Mouse (Mus musculus): ENCODE results near the gene Usp43. TPM values are rescaled to one million over a fixed set of nuclear protein-coding genes. Genes with fewer than 3 reads are reported as not detected.

Usp43 gene
- polyA plus RNA-seq, 1 experiment = 1.5 TPM

- no peak overlapping the region for H3K27ac ChIP-seq (ENCODE audit: control insufficient read depth, insufficient read depth, low read depth, low read length)
- H3K36me3 ChIP-seq (ENCODE audit: control insufficient read depth, insufficient read depth, low read length) = no peaks in the 10 kb centered on the region
- TF ChIP-seq CTCF (IDR thresholded peaks at IDR 0.05; ENCODE audit: control insufficient read depth, insufficient read depth, insufficient replicate concordance, low read depth, low read length) = peak; percentile 80; the same call in 1 of the 2 replicates
- TF ChIP-seq POLR2A (IDR thresholded peaks at IDR 0.05; ENCODE audit: control insufficient read depth, low read depth, low read length) = no peak
- no peak overlapping the region for H3K4me3 ChIP-seq (ENCODE audit: control insufficient read depth, low read depth, low read length)
- H3K4me1 ChIP-seq (ENCODE audit: control insufficient read depth, insufficient read depth, low read length) = peaks cover 4% of the 10 kb centered on the region
- H3K27me3 ChIP-seq (ENCODE audit: control insufficient read depth, insufficient read depth, low read length) = no peaks in the 10 kb centered on the region
These were observed 24.8 kb downstream of the Usp43 start for GRCm38 (mm10) chr11:67897064-67897560.

DNA sequence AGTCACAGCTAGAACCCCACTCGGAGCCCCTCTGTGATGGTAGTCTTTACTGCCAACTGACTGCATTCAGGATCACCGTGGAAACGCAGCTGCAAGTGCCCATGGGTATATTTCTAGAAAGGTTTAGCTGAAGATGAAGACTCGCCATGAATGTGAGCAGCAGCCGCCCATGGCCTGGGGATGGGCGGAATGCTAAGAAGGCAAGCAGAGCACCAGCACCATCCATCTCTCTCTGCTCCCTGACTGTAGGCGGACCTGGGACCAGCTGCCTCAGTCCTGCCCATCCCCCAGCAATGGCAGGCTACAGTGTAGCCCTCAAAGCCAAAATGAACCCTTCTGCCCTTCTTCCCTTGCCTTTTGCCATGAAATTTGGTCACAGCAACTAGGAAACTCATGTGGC is 26.3 kb downstream of the Usp43 start:
- Histone ChIP-seq H3K36me3 (ENCODE audit: control insufficient read depth, insufficient read depth, low read length) (no peaks in the 10 kb centered on the region), H3K4me1 (ENCODE audit: control insufficient read depth, insufficient read depth, low read length) (peaks cover 4% of the 10 kb centered on the region), H3K4me3 (ENCODE audit: control insufficient read depth, low read depth, low read length) (no peak overlapping the region), H3K27me3 (ENCODE audit: control insufficient read depth, insufficient read depth, low read length) (no peaks in the 10 kb centered on the region), H3K27ac (ENCODE audit: control insufficient read depth, insufficient read depth, low read depth, low read length) (no peak overlapping the region)
- TF ChIP-seq POLR2A (IDR thresholded peaks at IDR 0.05; ENCODE audit: control insufficient read depth, low read depth, low read length) (no peak), CTCF (IDR thresholded peaks at IDR 0.05; ENCODE audit: control insufficient read depth, insufficient read depth, insufficient replicate concordance, low read depth, low read length) (no peak)

DNA sequence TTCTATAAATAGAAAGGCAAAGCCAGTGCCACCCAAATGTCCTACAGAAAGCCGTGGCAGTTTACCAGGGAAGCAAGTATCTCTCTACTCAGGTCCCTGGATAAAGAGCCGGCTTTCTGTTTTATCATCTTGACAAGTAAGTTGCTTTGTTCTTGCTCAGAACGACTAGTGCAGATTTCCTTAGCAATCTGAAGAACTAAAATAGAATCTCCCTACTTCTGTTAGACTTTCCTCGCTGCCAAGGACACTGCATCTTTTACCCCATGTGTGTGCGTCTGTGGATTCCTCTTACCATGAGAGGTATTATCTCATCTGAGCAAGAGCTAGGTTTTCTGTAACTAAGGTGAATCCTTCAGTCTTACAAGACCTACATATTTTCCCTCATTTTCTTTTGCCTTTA is 33.4 kb downstream of the Usp43 start:
- Histone ChIP-seq H3K36me3 (ENCODE audit: control insufficient read depth, insufficient read depth, low read length) (no peaks in the 10 kb centered on the region), H3K4me3 (ENCODE audit: control insufficient read depth, low read depth, low read length) (no peak overlapping the region), H3K4me1 (ENCODE audit: control insufficient read depth, insufficient read depth, low read length) (no peaks in the 10 kb centered on the region), H3K27me3 (ENCODE audit: control insufficient read depth, insufficient read depth, low read length) (no peaks in the 10 kb centered on the region), H3K27ac (ENCODE audit: control insufficient read depth, insufficient read depth, low read depth, low read length) (no peak overlapping the region)
- TF ChIP-seq CTCF (IDR thresholded peaks at IDR 0.05; ENCODE audit: control insufficient read depth, insufficient read depth, insufficient replicate concordance, low read depth, low read length) (no peak), POLR2A (IDR thresholded peaks at IDR 0.05; ENCODE audit: control insufficient read depth, low read depth, low read length) (no peak)

GRCm38 (mm10) chr11:67885921-67886320 is 36.0 kb downstream of the Usp43 start:
- no peaks in the 10 kb centered on the region for H3K27me3 ChIP-seq (ENCODE audit: control insufficient read depth, insufficient read depth, low read length)
- TF ChIP-seq POLR2A (IDR thresholded peaks at IDR 0.05; ENCODE audit: control insufficient read depth, low read depth, low read length) (no peak), CTCF (IDR thresholded peaks at IDR 0.05; ENCODE audit: control insufficient read depth, insufficient read depth, insufficient replicate concordance, low read depth, low read length) (peak; percentile 43; the same call in 1 of the 2 replicates)

DNA sequence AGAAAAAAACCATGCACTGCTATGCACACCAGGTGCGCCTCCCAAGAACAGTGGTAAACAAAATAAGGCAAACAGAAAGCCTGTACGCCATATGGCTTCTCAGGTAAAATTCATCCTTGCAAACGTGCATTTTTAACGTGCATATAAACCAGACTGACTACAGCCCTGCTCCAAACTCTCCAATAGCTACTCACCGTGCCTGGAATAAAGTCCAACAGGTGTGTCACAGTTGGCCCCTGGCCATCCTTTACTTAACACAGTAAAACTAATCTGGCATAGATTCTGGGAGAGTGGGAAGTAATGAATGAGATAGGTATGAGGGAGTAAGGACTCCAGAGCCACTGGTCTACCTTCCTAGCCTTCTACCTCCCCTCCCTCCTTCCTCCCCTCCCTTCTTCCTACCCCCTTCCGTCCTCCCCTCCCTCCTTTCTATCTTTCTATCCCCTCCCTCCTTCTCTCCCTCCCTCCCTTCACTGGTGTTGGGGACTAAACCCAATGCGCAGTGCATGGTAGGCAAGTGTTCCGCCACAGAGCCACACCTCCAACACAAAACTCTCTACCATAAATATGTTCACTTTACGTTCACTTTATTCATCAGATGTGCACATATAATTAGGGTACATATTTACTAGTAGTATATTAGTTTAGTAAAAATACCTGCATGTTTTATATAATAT is 56.3 kb downstream of the Usp43 start:
- no peak for TF ChIP-seq CTCF (IDR thresholded peaks at IDR 0.05; ENCODE audit: control insufficient read depth, insufficient read depth, insufficient replicate concordance, low read depth, low read length)
- no peak for TF ChIP-seq POLR2A (IDR thresholded peaks at IDR 0.05; ENCODE audit: control insufficient read depth, low read depth, low read length)
- Histone ChIP-seq H3K4me3 (ENCODE audit: control insufficient read depth, low read depth, low read length) (no peak overlapping the region), H3K27ac (ENCODE audit: control insufficient read depth, insufficient read depth, low read depth, low read length) (no peak overlapping the region), H3K4me1 (ENCODE audit: control insufficient read depth, insufficient read depth, low read length) (no peaks in the 10 kb centered on the region), H3K36me3 (ENCODE audit: control insufficient read depth, insufficient read depth, low read length) (no peaks in the 10 kb centered on the region), H3K27me3 (ENCODE audit: control insufficient read depth, insufficient read depth, low read length) (no peaks in the 10 kb centered on the region)

More at GRCm38 (mm10) chr11:67885921-67886320, 36.0 kb downstream of the Usp43 start:
- H3K4me3 ChIP-seq (ENCODE audit: control insufficient read depth, low read depth, low read length) = no peak overlapping the region
- no peak overlapping the region for H3K27ac ChIP-seq (ENCODE audit: control insufficient read depth, insufficient read depth, low read depth, low read length)
- H3K4me1 ChIP-seq (ENCODE audit: control insufficient read depth, insufficient read depth, low read length) = no peaks in the 10 kb centered on the region
- H3K36me3 ChIP-seq (ENCODE audit: control insufficient read depth, insufficient read depth, low read length) = no peaks in the 10 kb centered on the region

GRCm38 (mm10) chr11:67865100-67865499 is 56.9 kb downstream of the Usp43 start:
- Histone ChIP-seq H3K4me1 (ENCODE audit: control insufficient read depth, insufficient read depth, low read length) (no peaks in the 10 kb centered on the region), H3K27ac (ENCODE audit: control insufficient read depth, insufficient read depth, low read depth, low read length) (no peak overlapping the region), H3K4me3 (ENCODE audit: control insufficient read depth, low read depth, low read length) (no peak overlapping the region), H3K27me3 (ENCODE audit: control insufficient read depth, insufficient read depth, low read length) (no peaks in the 10 kb centered on the region), H3K36me3 (ENCODE audit: control insufficient read depth, insufficient read depth, low read length) (no peaks in the 10 kb centered on the region)
- TF ChIP-seq CTCF (IDR thresholded peaks at IDR 0.05; ENCODE audit: control insufficient read depth, insufficient read depth, insufficient replicate concordance, low read depth, low read length) (no peak), POLR2A (IDR thresholded peaks at IDR 0.05; ENCODE audit: control insufficient read depth, low read depth, low read length) (no peak)

GRCm38 (mm10) chr11:67861399-67861838 is 60.5 kb downstream of the Usp43 start:
- TF ChIP-seq POLR2A (IDR thresholded peaks at IDR 0.05; ENCODE audit: control insufficient read depth, low read depth, low read length) (no peak), CTCF (IDR thresholded peaks at IDR 0.05; ENCODE audit: control insufficient read depth, insufficient read depth, insufficient replicate concordance, low read depth, low read length) (no peak)
- Histone ChIP-seq H3K4me3 (ENCODE audit: control insufficient read depth, low read depth, low read length) (no peak overlapping the region), H3K27ac (ENCODE audit: control insufficient read depth, insufficient read depth, low read depth, low read length) (no peak overlapping the region), H3K4me1 (ENCODE audit: control insufficient read depth, insufficient read depth, low read length) (no peaks in the 10 kb centered on the region), H3K36me3 (ENCODE audit: control insufficient read depth, insufficient read depth, low read length) (no peaks in the 10 kb centered on the region), H3K27me3 (ENCODE audit: control insufficient read depth, insufficient read depth, low read length) (no peaks in the 10 kb centered on the region)
